Mouse (Mus musculus) limb, embryonic 14.5 days (tissue): Measurements from ENCODE around the gene Prickle2. TPM values are rescaled to one million over a fixed set of nuclear protein-coding genes. Genes with fewer than 3 reads are reported as not detected.

Experiments used
- ATAC-seq: fragments of 200-750 bp; cut with Nextera tagmentation; 2 replicates; pipeline ENCODE4 v1.8.0; 2017; ENCODE audit warnings: low read depth, moderate number of reproducible peaks, moderate TSS enrichment; ENCODE audit not compliant: low FRiP score
- DNase-seq: peaks from one replicate; pipeline ENCODE4 v3.0.0-alpha.2; 2015; ENCODE audit warnings: low spot score
- H3K27ac ChIP-seq: fragments of 300-500 bp; sonication (generic); replicated peaks from 2 replicates; pipeline ENCODE4 v1.5.1; 2014; ENCODE audit warnings: low read depth, mild to moderate bottlenecking, low read length, moderate library complexity, mixed read lengths
- H3K27me3 ChIP-seq: fragments of 300-500 bp; sonication (generic); 2 replicates; pipeline ENCODE4 v1.6.1; 2014; ENCODE audit warnings: low read length, mixed read lengths; ENCODE audit not compliant: control insufficient read depth, insufficient read depth
- H3K36me3 ChIP-seq: fragments of 300-500 bp; sonication (generic); 2 replicates; pipeline ENCODE4 v1.6.1; 2014; ENCODE audit warnings: mild to moderate bottlenecking, low read length, moderate library complexity, mixed read lengths; ENCODE audit not compliant: control insufficient read depth, insufficient read depth
- H3K4me1 ChIP-seq: fragments of 300-500 bp; sonication (generic); 2 replicates; pipeline ENCODE4 v1.6.1; 2014; ENCODE audit warnings: antibody characterized with exemption, low read length, mixed read lengths; ENCODE audit not compliant: control insufficient read depth, insufficient read depth
- H3K4me2 ChIP-seq: fragments of 300-500 bp; sonication (generic); replicated peaks from 2 replicates; pipeline ENCODE4 v1.6.1; 2014; ENCODE audit warnings: low read depth, mild to moderate bottlenecking, low read length, moderate library complexity; ENCODE audit not compliant: severe bottlenecking
- H3K4me3 ChIP-seq: fragments of 300-500 bp; sonication (generic); replicated peaks from 2 replicates; pipeline ENCODE4 v1.5.1; 2014; ENCODE audit warnings: low read length
- H3K9ac ChIP-seq: fragments of 300-500 bp; sonication (generic); 2 replicates; pipeline ENCODE4 v1.6.1; 2014; ENCODE audit warnings: mild to moderate bottlenecking, low read depth, low read length, moderate library complexity; ENCODE audit not compliant: severe bottlenecking
- H3K9me3 ChIP-seq: fragments of 300-500 bp; sonication (generic); 2 replicates; pipeline ENCODE4 v1.6.1; 2016; ENCODE audit warnings: low read length; ENCODE audit not compliant: control insufficient read depth
- POLR2A ChIP-seq: fragments of 200-500 bp; IDR thresholded peaks from 2 replicates; pipeline ENCODE4 v1.8.0; 2012; ENCODE audit warnings: inconsistent platforms, mild to moderate bottlenecking, moderate library complexity, borderline replicate concordance; ENCODE audit not compliant: insufficient read depth, insufficient read length; ENCODE audit errors: extremely low read depth
- WGBS: fragments of 180-500 bp; shearing (Covaris S2); extraction: QIAGEN DNeasy Blood & Tissue Kit; methylation state at CpG from one replicate; pipeline ENCODE4 v1.1.7; 2014; 5-methylcytosine and 5-hydroxymethylcytosine counted together
- polyA plus RNA-seq, 2 experiments: library from polyadenylated mRNA; depleted of rRNA in 1 of 2; stranded (reverse) in 1 of 2; unstranded in 1 of 2; fragments of >200 nt; fragmentation: Nextera tagmentation in 1 of 2; extraction: Ambion mirVana in 1 of 2; gene quantifications; 2 replicates each; pipeline versions ENCODE4 v1.2.1 to v1.2.3; 2012 to 2014

Prickle2 gene
- polyA plus RNA-seq, 2 experiments, result 5.5 to 8.0 TPM

GRCm38 (mm10) chr6:92697807-92698206 is 8.1 kb downstream of the Prickle2 start:
- Histone ChIP-seq H3K36me3 (no peaks in the 10 kb centered on the region), H3K4me2 (no peak overlapping the region), H3K4me3 (no peak overlapping the region), H3K9ac (no peak overlapping the region), H3K27me3 (no peaks in the 10 kb centered on the region), H3K27ac (no peak overlapping the region), H3K9me3 (no peaks in the 10 kb centered on the region), H3K4me1 (peaks cover 6% of the 10 kb centered on the region)
- no peak for ATAC-seq
- no peak for DNase-seq
- TF ChIP-seq POLR2A, result no peak
- WGBS, result 42% methylated on average over 5 of the region's 5 CpGs

DNA sequence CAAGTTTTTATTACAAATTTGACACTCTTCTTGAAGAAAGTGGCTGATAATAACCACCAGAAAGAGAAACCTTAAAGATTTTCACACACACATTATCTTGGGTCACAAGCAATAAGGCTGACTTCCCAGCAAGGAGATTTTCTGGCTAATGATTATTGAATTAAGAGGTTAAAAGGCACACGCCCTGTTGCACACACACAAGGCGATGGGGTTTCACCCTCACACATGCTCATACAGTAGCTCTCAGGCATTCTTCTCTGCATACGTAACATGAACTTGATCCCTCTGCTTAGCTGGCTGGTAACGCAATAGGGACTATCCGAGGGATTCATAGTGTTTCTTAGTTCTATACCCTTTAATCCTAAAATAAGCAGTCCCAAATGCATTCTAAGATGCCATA is 18.6 kb downstream of the Prickle2 start:
- WGBS, result 76% methylated on average over 5 of the region's 5 CpGs
- H3K27me3 ChIP-seq, result no peaks in the 10 kb centered on the region
- no peak overlapping the region for H3K4me2 ChIP-seq
- no peaks in the 10 kb centered on the region for H3K36me3 ChIP-seq
- H3K9ac ChIP-seq, result no peak overlapping the region
- no peaks in the 10 kb centered on the region for H3K9me3 ChIP-seq
- no peak overlapping the region for H3K27ac ChIP-seq
- ATAC-seq, result no peak
- no peak overlapping the region for H3K4me3 ChIP-seq
- TF ChIP-seq POLR2A, result no peak
- no peaks in the 10 kb centered on the region for H3K4me1 ChIP-seq
- DNase-seq, result no peak

DNA sequence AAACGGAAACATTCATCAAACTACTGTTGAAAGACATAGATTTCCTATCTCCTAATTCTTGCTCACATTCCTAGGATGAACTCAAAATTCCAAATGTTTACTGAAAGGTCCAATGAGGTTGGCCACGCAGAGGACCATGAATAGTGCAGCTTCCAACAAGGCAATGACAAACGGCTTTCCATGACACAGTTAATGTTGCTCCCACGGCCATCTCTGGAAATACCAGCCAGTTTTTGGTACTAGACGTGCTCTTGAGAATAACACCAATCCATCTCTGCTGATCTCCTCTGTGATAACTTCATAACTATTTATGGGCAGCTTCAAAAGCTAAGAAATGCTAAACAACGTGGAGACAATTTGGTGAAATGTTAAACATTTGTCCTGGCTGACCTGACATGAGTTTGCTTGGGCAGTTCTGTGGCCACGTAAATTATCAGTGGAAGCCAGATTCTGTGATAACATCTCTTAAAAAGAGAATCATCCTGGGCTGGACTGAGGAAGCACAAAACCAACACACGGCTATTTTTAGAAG is 31.5 kb downstream of the Prickle2 start:
- H3K4me1 ChIP-seq, result peaks cover 8% of the 10 kb centered on the region
- DNase-seq, result no peak
- no peaks in the 10 kb centered on the region for H3K27me3 ChIP-seq
- WGBS, result 73% methylated on average over 8 of the region's 8 CpGs
- H3K36me3 ChIP-seq, result no peaks in the 10 kb centered on the region
- H3K4me3 ChIP-seq, result no peak overlapping the region
- no peak overlapping the region for H3K27ac ChIP-seq
- no peak for ATAC-seq
- no peak for TF ChIP-seq POLR2A
- no peak overlapping the region for H3K9ac ChIP-seq
- no peak overlapping the region for H3K4me2 ChIP-seq
- H3K9me3 ChIP-seq, result no peaks in the 10 kb centered on the region

DNA sequence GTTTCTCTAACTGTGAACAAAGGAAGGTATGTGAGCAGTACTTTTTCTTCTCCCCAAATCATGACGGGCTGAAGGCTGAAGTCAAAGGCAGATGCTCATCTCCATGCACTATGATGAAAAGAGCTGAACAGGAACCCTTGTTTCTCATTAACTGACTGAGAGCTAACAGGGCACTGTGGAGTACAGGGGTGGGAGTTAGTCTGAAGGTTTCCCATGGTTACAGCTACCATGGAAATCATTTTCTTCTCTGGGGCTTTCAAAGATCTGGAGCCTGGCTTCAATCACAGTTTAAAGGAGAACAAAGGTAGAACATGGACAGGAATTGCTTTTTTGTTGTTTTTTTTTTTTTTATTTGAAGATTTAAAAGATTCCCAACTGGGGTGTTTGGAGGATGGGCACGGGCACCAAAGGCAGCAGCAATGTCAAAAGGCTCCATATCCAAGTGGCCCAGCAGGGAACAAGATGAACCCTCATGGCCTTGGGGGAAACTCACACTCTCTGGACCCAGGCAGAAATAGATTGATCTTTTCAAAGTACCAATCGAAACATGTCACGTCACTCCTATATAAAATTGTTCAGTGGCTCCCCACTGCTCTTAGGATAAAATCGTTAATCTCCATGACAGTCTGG is 35.3 kb downstream of the Prickle2 start:
- no peak for TF ChIP-seq POLR2A
- Histone ChIP-seq H3K9ac (no peak overlapping the region), H3K9me3 (no peaks in the 10 kb centered on the region), H3K4me2 (no peak overlapping the region), H3K36me3 (no peaks in the 10 kb centered on the region), H3K27ac (no peak overlapping the region), H3K4me3 (no peak overlapping the region), H3K27me3 (no peaks in the 10 kb centered on the region), H3K4me1 (peaks cover 8% of the 10 kb centered on the region)
- DNase-seq (no peak), ATAC-seq (no peak)
- 65% methylated on average over 5 of the region's 5 CpGs for WGBS

DNA sequence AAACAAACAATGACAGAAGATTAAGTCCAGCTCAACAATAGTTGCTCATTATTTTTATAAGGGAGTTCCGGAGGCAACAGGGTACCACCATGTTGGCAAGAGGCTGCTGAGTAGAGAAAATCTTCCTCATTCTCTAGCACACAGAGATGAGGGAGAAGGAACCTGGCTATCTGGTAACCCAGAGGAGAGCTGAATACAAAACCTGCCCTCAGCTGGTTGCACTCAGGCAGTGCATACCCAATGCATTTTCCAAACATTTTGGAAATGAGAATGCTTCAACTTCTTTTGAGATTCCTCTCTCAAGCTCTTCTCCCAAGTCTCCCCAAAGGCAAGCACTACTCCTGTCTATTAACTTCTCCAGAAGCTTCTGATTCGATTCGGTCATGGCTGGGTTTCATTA is 36.3 kb downstream of the Prickle2 start:
- Histone ChIP-seq H3K27me3 (no peaks in the 10 kb centered on the region), H3K27ac (no peak overlapping the region), H3K9me3 (no peaks in the 10 kb centered on the region), H3K9ac (no peak overlapping the region), H3K36me3 (no peaks in the 10 kb centered on the region), H3K4me3 (no peak overlapping the region), H3K4me2 (no peak overlapping the region), H3K4me1 (peaks cover 17% of the 10 kb centered on the region)
- 82% methylated on average over 3 of the region's 3 CpGs for WGBS
- TF ChIP-seq POLR2A, result no peak
- ATAC-seq (no peak), DNase-seq (no peak)
